Mouse (Mus musculus): Measurements from ENCODE around the gene Pars2. TPM values are rescaled to one million over a fixed set of nuclear protein-coding genes. Genes with fewer than 3 reads are reported as not detected.

Pars2 gene
- polyA plus RNA-seq, 1 experiment from 2014 or later: 12.8 TPM

GRCm38 (mm10) chr4:106704416-106704815, 53.5 kb downstream of the Pars2 start:
- 66% methylated on average over 11 of the region's 11 CpGs for WGBS
- no peak for ATAC-seq (ENCODE audit: insufficient read depth, low FRiP score)
- Histone ChIP-seq H3K36me3 (ENCODE audit: control insufficient read depth, insufficient read depth, low read length) (no peaks in the 10 kb centered on the region), H3K9me3 (replicated peaks; ENCODE audit: control insufficient read depth, low read length) (no peaks in the 10 kb centered on the region), H3K4me1 (ENCODE audit: control insufficient read depth, insufficient read depth, low read length) (peaks cover 8% of the 10 kb centered on the region; the same call in 1 of the 2 replicates), H3K4me2 (ENCODE audit: low read depth, low read length) (no peak overlapping the region), H3K9ac (ENCODE audit: low read length) (peak overlapping the region; percentile 18; the same call in 1 of the 2 replicates), H3K27me3 (ENCODE audit: control insufficient read depth, insufficient read depth, low read length) (no peaks in the 10 kb centered on the region), H3K27ac (ENCODE audit: low read length) (peak overlapping the region; percentile 12; the same call in 1 of the 2 replicates), H3K4me3 (replicated peaks; ENCODE audit: low read length) (no peak overlapping the region)

Other genes starting within 250 kb of the Pars2 start
- gene Pcsk9, start 186.7 kb upstream of the Pars2 start, polyA plus RNA-seq (2015; fragmentation: Nextera tagmentation; extraction: Ambion mirVana): 23.0 and 24.7 TPM in 2 replicates
- not detected in 2 replicates for gene Bsnd, start 158.8 kb upstream of the Pars2 start, polyA plus RNA-seq (2015; fragmentation: Nextera tagmentation; extraction: Ambion mirVana)
- 4.2 and 4.9 TPM in 2 replicates for gene Dhcr24, start 90.0 kb upstream of the Pars2 start, polyA plus RNA-seq (2015; fragmentation: Nextera tagmentation; extraction: Ambion mirVana)
- not detected in 2 replicates for gene Lexm, start 33.8 kb upstream of the Pars2 start, polyA plus RNA-seq (2015; fragmentation: Nextera tagmentation; extraction: Ambion mirVana)
- gene Ttc22, start 28.6 kb upstream of the Pars2 start, polyA plus RNA-seq (2015; fragmentation: Nextera tagmentation; extraction: Ambion mirVana): 12.6 and 15.3 TPM in 2 replicates
- 82.7 and 83.3 TPM in 2 replicates for gene Ttc4, start 27.9 kb downstream of the Pars2 start, polyA plus RNA-seq (2015; fragmentation: Nextera tagmentation; extraction: Ambion mirVana)
- gene Mroh7, start 79.9 kb downstream of the Pars2 start, polyA plus RNA-seq (2015; fragmentation: Nextera tagmentation; extraction: Ambion mirVana): 0.14 TPM in 1 of 2 replicates, not detected in the other
- 5.4 and 7.7 TPM in 2 replicates for gene Fam151a, start 82.8 kb downstream of the Pars2 start, polyA plus RNA-seq (2015; fragmentation: Nextera tagmentation; extraction: Ambion mirVana)
- gene Acot11, start 153.9 kb downstream of the Pars2 start, polyA plus RNA-seq (2015; fragmentation: Nextera tagmentation; extraction: Ambion mirVana): 7.9 and 10.5 TPM in 2 replicates

All from stomach, embryonic 16.5 days (tissue).